Mouse (Mus musculus): ENCODE data around the gene Sparcl1.

GRCm38 (mm10) chr5:104059628-104060027 lies 53.9 kb downstream of the Sparcl1 start:
- TF ChIP-seq GATA1 (IDR thresholded peaks at IDR 0.05; ENCODE audit: low read length) (no peak), TAL1 (IDR thresholded peaks at IDR 0.05; ENCODE audit: low read length) (no peak)

All from erythroblast, embryonic 14.5 days (primary cell).